Mouse (Mus musculus) B cell, adult (primary cell): ENCODE measurements around the gene Klf12. TPM values are rescaled to one million over a fixed set of nuclear protein-coding genes. Genes with fewer than 3 reads are reported as not detected.

ENCODE experiments used
- total RNA-seq: library from RNA; stranded (reverse); gene quantifications from 4 replicates; pipeline ENCODE4 v1.2.4, GENCODE M21; 2023; ENCODE audit not compliant: inconsistent age

Klf12 gene
- total RNA-seq, result 11.3 to 14.3 TPM (median 12.6 TPM) in 4 replicates

GRCm38 (mm10) chr14:100284119-100284860 lies at the start of gene Klf12:
Gene Klf12 (minus strand): TSS chr14:100284679.

